13 mouse cellular contexts compared by ENCODE assay signal in genomic region chr2:117652647-117653046, GRCm38 (mm10).
"Had no signal": no experiment of that assay in that cellular context is flagged by ENCODE, and none has a peak within 500 bp of the region (broad histone marks: within the 10 kb centered on the region; RNA-seq: fewer than 3 reads in every experiment).

No protein-coding gene starts in this region.

- H3K9ac ChIP-seq: limb, embryonic 12.5 days; liver, embryonic 13.5 days; liver, postnatal 0 days; lung, embryonic 15.5 days; neural tube, embryonic 12.5 days had no signal

- DNase-seq: kidney, postnatal 25 days; layer of hippocampus, adult 9-11 months; liver; liver, embryonic 13.5 days; liver, postnatal 0 days; lung, postnatal 14 days; midbrain, embryonic 14.5 days; thymus, postnatal 4 days had no signal

- H3K4me3 ChIP-seq: limb, embryonic 12.5 days; liver, embryonic 13.5 days; lung, embryonic 15.5 days; myocyte; neural tube, embryonic 12.5 days had no signal

- H3K9me3 ChIP-seq: limb, embryonic 12.5 days; liver, embryonic 13.5 days; lung, embryonic 15.5 days; neural tube, embryonic 12.5 days had no signal

- H3K36me3 ChIP-seq: limb, embryonic 12.5 days; liver, embryonic 13.5 days; lung, embryonic 15.5 days; neural tube, embryonic 12.5 days had no signal

- H3K27me3 ChIP-seq: limb, embryonic 12.5 days; liver, embryonic 13.5 days; lung, embryonic 15.5 days; neural tube, embryonic 12.5 days had no signal

- ATAC-seq: liver, postnatal 0 days had no signal

- H3K4me2 ChIP-seq: limb, embryonic 12.5 days; liver, embryonic 13.5 days; lung, embryonic 15.5 days; neural tube, embryonic 12.5 days had no signal

- H3K4me1 ChIP-seq: liver, embryonic 13.5 days; neural tube, embryonic 12.5 days had no signal

- H3K27ac ChIP-seq: limb, embryonic 12.5 days; liver, embryonic 13.5 days; lung, embryonic 15.5 days; neural tube, embryonic 12.5 days; stomach, postnatal 0 days had no signal
